Mouse (Mus musculus) subcutaneous adipose tissue, adult 2 months (tissue): ENCODE data around the gene Cenpm. TPM values are rescaled to one million over a fixed set of nuclear protein-coding genes. Genes with fewer than 3 reads are reported as not detected.

ENCODE experiments used
- polyA plus RNA-seq: library from polyadenylated mRNA; depleted of rRNA; stranded (reverse); fragments of >200 nt; gene quantifications from 2 replicates; pipeline ENCODE4 v1.2.3, GENCODE M21; 2012; ENCODE audit warnings: low replicate concordance; rRNA removed

Gene Cenpm
- 3.7 and 11.9 TPM in 2 replicates for polyA plus RNA-seq

DNA sequence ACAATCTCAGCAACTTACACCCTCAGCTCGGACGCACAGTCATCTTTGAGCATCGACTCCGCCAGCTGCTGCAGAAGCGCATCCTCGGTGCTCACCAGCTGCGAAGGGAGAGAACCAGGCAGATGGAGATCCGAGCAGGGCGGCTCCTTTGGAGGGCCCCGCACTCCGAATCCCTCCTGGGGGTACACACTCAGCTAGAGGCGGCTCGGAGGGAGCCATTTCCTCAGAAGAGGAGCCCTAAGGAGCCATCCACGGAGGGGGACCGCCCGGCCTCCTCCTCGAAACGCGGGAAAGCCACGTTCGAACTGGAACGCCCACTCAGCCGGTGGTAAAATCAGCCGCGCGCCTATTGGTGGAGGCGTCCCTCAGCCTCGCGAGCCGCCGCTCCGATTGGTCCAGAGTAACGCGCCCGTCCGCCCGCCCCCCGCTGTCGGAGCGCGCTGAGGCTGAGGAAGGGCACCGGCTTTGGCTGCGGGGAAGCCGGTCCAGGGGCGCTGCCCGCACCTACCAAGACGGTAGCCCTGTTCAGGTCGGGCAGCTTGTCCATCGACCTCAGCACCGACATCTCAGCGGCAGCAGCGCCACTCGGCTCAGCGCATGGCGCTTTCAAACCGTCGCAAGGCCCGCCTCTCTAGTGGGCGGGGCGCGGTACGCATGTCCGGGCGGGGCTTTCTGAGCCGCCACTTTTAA is at the start of gene Cenpm:
TSS of gene Cenpm (minus strand) at position 634 of the 690 bp plus-strand sequence.

GRCm38 (mm10) chr15:82274593-82274926 is 30.0 kb upstream of the Cenpm start, which contains the start of gene Sept3:
TSS of gene Sept3 (plus strand) at chr15:82274893.

DNA sequence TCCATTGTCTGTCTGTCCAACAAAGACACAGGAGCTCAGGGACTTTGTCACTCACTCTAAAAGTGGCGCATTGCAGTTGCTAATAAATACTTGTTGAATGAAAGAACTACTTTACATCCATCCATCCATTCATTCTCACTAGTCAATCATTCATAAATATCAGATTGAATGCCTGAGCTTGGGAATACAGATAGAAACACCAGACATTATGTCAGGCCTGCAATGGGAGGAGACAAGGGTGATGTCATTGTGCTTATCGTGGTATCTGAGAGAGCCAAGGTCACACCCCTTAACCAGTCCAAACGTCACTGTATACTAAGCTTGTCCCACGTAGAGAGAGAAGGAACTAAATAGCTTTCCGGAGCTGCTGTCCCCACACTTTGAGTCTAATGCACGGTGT is 7.5 kb upstream of the Cenpm start, which contains the start of gene 1500009C09Rik:
TSS of gene 1500009C09Rik (plus strand) at position 301 of the 400 bp plus-strand sequence.

GRCm38 (mm10) chr15:82223657-82224601 is 20.6 kb downstream of the Cenpm start, which contains the start of gene Tnfrsf13c:
TSS of gene Tnfrsf13c (minus strand) at chr15:82224369.

DNA sequence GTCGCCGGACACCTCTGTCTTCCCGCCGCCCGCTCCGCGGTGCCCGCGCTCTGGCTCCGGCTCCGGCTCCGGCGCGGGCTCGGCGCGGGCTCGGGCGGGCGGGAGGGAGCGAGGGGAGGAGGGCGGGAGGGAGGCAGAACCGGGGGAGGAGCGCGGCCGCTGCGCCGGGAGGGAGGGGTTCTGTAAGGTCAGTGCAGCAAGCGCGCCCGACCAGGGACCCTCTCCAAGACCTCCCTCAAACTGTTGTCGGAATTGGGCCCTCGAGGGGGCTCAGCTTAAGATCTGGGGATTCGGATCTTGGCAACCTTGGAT is 31.8 kb downstream of the Cenpm start, which contains the start of gene Shisa8:
TSS of gene Shisa8 (minus strand) at position 64 of the 312 bp plus-strand sequence.

Other genes starting within 250 kb of the Cenpm start
- gene Desi1, start 210.9 kb downstream of the Cenpm start, polyA plus RNA-seq: 28.1 and 41.7 TPM in 2 replicates
- 50.4 and 75.6 TPM in 2 replicates for gene Snu13, start 197.2 kb downstream of the Cenpm start, polyA plus RNA-seq
- gene 4930407I10Rik, start 185.6 kb downstream of the Cenpm start, polyA plus RNA-seq: not detected in 2 replicates
- gene Mei1, start 174.8 kb downstream of the Cenpm start, polyA plus RNA-seq: 0.04 TPM in 1 of 2 replicates, not detected in the other
- 10.0 and 14.9 TPM in 2 replicates for gene Ccdc134, start 116.8 kb downstream of the Cenpm start, polyA plus RNA-seq
- gene Srebf2, start 97.6 kb downstream of the Cenpm start, polyA plus RNA-seq: 60.2 and 70.3 TPM in 2 replicates
- gene Shisa8, start 31.9 kb downstream of the Cenpm start, polyA plus RNA-seq: 0.40 and 0.62 TPM in 2 replicates
- 0.40 and 0.66 TPM in 2 replicates for gene Tnfrsf13c, start 20.4 kb downstream of the Cenpm start, polyA plus RNA-seq
- not detected in 2 replicates for gene 1500009C09Rik, start 7.6 kb upstream of the Cenpm start, polyA plus RNA-seq
- 1.6 and 1.8 TPM in 2 replicates for gene Sept3, start 30.1 kb upstream of the Cenpm start, polyA plus RNA-seq
- gene Wbp2nl, start 54.2 kb upstream of the Cenpm start, polyA plus RNA-seq: 0.19 TPM in 1 of 2 replicates, not detected in the other
- gene Naga, start 94.2 kb upstream of the Cenpm start, polyA plus RNA-seq: 135 and 144 TPM in 2 replicates
- 2.1 and 8.0 TPM in 2 replicates for gene Pheta2, start 94.2 kb upstream of the Cenpm start, polyA plus RNA-seq
- 221 and 257 TPM in 2 replicates for gene Smdt1, start 94.2 kb upstream of the Cenpm start, polyA plus RNA-seq
- gene Ndufa6, start 109.6 kb upstream of the Cenpm start, polyA plus RNA-seq: 293 and 339 TPM in 2 replicates
- gene Cyp2d22, start 135.5 kb upstream of the Cenpm start, polyA plus RNA-seq: 65.9 and 85.3 TPM in 2 replicates
- not detected in 2 replicates for gene Cyp2d11, start 149.3 kb upstream of the Cenpm start, polyA plus RNA-seq
- gene Cyp2d10, start 162.4 kb upstream of the Cenpm start, polyA plus RNA-seq: 0.30 TPM in 1 of 2 replicates, not detected in the other
- not detected in 2 replicates for gene Cyp2d9, start 188.7 kb upstream of the Cenpm start, polyA plus RNA-seq